Mouse (Mus musculus) hindbrain, embryonic 16.5 days (tissue): ENCODE data around the gene Slc22a16. TPM values are rescaled to one million over a fixed set of nuclear protein-coding genes. Genes with fewer than 3 reads are reported as not detected.

Experiments
- ATAC-seq: fragments of 200-750 bp; cut with Nextera tagmentation; 2 replicates; pipeline ENCODE4 v1.8.0; 2017; ENCODE audit warnings: moderate TSS enrichment, moderate library complexity
- H3K27ac ChIP-seq: fragments of 300-500 bp; sonication (generic); 2 replicates; pipeline ENCODE4 v1.5.1; 2014; ENCODE audit warnings: low read depth, mild to moderate bottlenecking, control low read depth, low read length, moderate library complexity
- H3K27me3 ChIP-seq: fragments of 300-500 bp; sonication (generic); replicated peaks from 2 replicates; pipeline ENCODE4 v1.6.1; 2014; ENCODE audit warnings: low read length; ENCODE audit not compliant: control insufficient read depth, insufficient read depth
- H3K36me3 ChIP-seq: fragments of 300-500 bp; sonication (generic); 2 replicates; pipeline ENCODE4 v1.6.1; 2014; ENCODE audit warnings: mild to moderate bottlenecking, low read length, moderate library complexity, mixed read lengths; ENCODE audit not compliant: control insufficient read depth, insufficient read depth
- H3K4me1 ChIP-seq: fragments of 300-500 bp; sonication (generic); 2 replicates; pipeline ENCODE4 v1.6.1; 2014; ENCODE audit warnings: low read depth, low read length; ENCODE audit not compliant: control insufficient read depth, insufficient read depth
- H3K4me2 ChIP-seq: fragments of 300-500 bp; sonication (generic); 2 replicates; pipeline ENCODE4 v1.6.1; 2014; ENCODE audit warnings: mild to moderate bottlenecking, low read length, control low read depth, moderate library complexity
- H3K4me3 ChIP-seq: fragments of 300-500 bp; sonication (generic); 2 replicates; pipeline ENCODE4 v1.5.1; 2014; ENCODE audit warnings: mild to moderate bottlenecking, low read length, control low read depth, moderate library complexity
- H3K9ac ChIP-seq: fragments of 300-500 bp; sonication (generic); 2 replicates; pipeline ENCODE4 v1.6.1; 2014; ENCODE audit warnings: low read depth, mild to moderate bottlenecking, control low read depth, low read length, moderate library complexity
- H3K9me3 ChIP-seq: fragments of 300-500 bp; sonication (generic); 2 replicates; pipeline ENCODE4 v1.6.1; 2014; ENCODE audit warnings: mild to moderate bottlenecking, low read length, moderate library complexity; ENCODE audit not compliant: control insufficient read depth
- WGBS: fragments of 180-500 bp; shearing (Covaris S2); extraction: QIAGEN DNeasy Blood & Tissue Kit; methylation state at CpG from one replicate; pipeline ENCODE4 v1.1.7; 2014; 5-methylcytosine and 5-hydroxymethylcytosine counted together
- polyA plus RNA-seq: library from polyadenylated mRNA; unstranded; fragments of >200 nt; fragmentation: Nextera tagmentation; extraction: Ambion mirVana; gene quantifications from 2 replicates; pipeline ENCODE4 v1.2.1, GENCODE M21; 2015

Slc22a16 gene
- polyA plus RNA-seq, 1 experiment from 2014 or later, result not detected

- Histone ChIP-seq H3K27me3 (no peaks in the 10 kb centered on the region), H3K36me3 (no peaks in the 10 kb centered on the region), H3K4me2 (no peak overlapping the region), H3K9me3 (no peaks in the 10 kb centered on the region), H3K4me3 (no peak overlapping the region), H3K9ac (no peak overlapping the region), H3K27ac (no peak overlapping the region), H3K4me1 (no peaks in the 10 kb centered on the region)
- WGBS, result 80% methylated on average over 8 of the region's 8 CpGs
- ATAC-seq, result no peak
Observed at GRCm38 (mm10) chr10:40583584-40584255, 13.6 kb downstream of the Slc22a16 start.

DNA sequence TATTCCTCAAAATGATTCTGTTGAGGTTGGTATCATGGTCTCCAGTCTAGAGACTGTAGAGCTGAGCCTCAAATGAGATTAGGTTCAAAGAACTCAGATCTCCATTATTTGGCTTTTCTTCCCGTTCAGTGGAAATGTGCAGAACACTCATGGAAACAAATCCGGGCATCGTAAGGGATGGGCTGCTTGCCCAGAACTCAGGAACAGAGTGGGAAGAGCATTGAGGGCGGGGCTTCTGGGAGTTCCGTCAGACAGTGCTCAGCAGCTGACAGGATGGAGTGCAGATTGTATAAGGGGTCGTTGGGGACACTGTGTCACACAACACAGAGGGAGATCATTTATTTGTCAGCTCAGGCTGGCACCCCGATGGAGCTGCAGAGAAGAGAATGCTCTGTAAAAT is 22.1 kb downstream of the Slc22a16 start:
- H3K4me3 ChIP-seq, result no peak overlapping the region
- no peak for ATAC-seq
- no peaks in the 10 kb centered on the region for H3K36me3 ChIP-seq
- H3K9ac ChIP-seq, result no peak overlapping the region
- no peak overlapping the region for H3K4me2 ChIP-seq
- H3K4me1 ChIP-seq, result no peaks in the 10 kb centered on the region
- no peaks in the 10 kb centered on the region for H3K27me3 ChIP-seq
- 59% methylated on average over 7 of the region's 7 CpGs for WGBS
- H3K27ac ChIP-seq, result no peak overlapping the region
- H3K9me3 ChIP-seq, result no peaks in the 10 kb centered on the region; the same call in 1 of the 2 replicates

DNA sequence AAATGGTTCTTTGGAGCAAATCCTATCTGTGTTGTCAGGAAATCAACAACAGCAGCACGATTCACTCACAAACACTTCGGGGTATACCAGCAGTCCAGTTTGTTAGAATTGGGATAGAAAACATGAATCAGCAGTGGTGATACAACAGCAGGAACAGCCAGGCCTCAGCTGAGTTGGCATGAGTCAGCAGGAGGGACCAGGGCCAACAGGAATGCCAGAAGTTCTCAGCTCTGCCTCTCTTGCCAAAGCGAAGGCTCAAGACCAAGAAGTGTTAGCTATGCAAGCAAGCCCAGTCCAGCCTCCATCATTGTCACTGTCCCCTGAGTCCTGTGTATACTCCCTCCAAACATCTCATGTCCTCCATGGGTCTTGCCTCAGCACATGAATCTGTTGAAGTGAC is 27.0 kb downstream of the Slc22a16 start:
- Histone ChIP-seq H3K4me2 (no peak overlapping the region), H3K9me3 (no peaks in the 10 kb centered on the region; the same call in 1 of the 2 replicates), H3K27me3 (no peaks in the 10 kb centered on the region), H3K9ac (no peak overlapping the region), H3K27ac (no peak overlapping the region), H3K36me3 (no peaks in the 10 kb centered on the region), H3K4me3 (no peak overlapping the region), H3K4me1 (no peaks in the 10 kb centered on the region)
- ATAC-seq, result no peak
- WGBS, result 93% methylated on average over 3 of the region's 3 CpGs

GRCm38 (mm10) chr10:40604706-40605394 is 34.7 kb downstream of the Slc22a16 start:
- Histone ChIP-seq H3K4me2 (no peak overlapping the region), H3K9me3 (no peaks in the 10 kb centered on the region), H3K4me1 (no peaks in the 10 kb centered on the region), H3K27me3 (no peaks in the 10 kb centered on the region), H3K36me3 (no peaks in the 10 kb centered on the region), H3K9ac (no peak overlapping the region), H3K4me3 (no peak overlapping the region), H3K27ac (no peak overlapping the region)
- peak; percentile 61 for ATAC-seq
- 51% methylated on average over 6 of the region's 6 CpGs for WGBS

GRCm38 (mm10) chr10:40617973-40618372 is 47.8 kb downstream of the Slc22a16 start:
- Histone ChIP-seq H3K27me3 (no peaks in the 10 kb centered on the region), H3K4me1 (no peaks in the 10 kb centered on the region), H3K27ac (no peak overlapping the region), H3K4me3 (no peak overlapping the region), H3K4me2 (no peak overlapping the region), H3K36me3 (no peaks in the 10 kb centered on the region), H3K9ac (no peak overlapping the region), H3K9me3 (no peaks in the 10 kb centered on the region)
- ATAC-seq, result no peak

GRCm38 (mm10) chr10:40619760-40620159 is 49.6 kb downstream of the Slc22a16 start:
- no peaks in the 10 kb centered on the region for H3K9me3 ChIP-seq
- no peak overlapping the region for H3K4me2 ChIP-seq
- H3K36me3 ChIP-seq, result no peaks in the 10 kb centered on the region
- 86% methylated on average over 1 of the region's 1 CpGs for WGBS
- H3K27ac ChIP-seq, result no peak overlapping the region
- no peaks in the 10 kb centered on the region for H3K27me3 ChIP-seq
- ATAC-seq, result no peak
- no peak overlapping the region for H3K4me3 ChIP-seq
- no peak overlapping the region for H3K9ac ChIP-seq
- no peaks in the 10 kb centered on the region for H3K4me1 ChIP-seq

DNA sequence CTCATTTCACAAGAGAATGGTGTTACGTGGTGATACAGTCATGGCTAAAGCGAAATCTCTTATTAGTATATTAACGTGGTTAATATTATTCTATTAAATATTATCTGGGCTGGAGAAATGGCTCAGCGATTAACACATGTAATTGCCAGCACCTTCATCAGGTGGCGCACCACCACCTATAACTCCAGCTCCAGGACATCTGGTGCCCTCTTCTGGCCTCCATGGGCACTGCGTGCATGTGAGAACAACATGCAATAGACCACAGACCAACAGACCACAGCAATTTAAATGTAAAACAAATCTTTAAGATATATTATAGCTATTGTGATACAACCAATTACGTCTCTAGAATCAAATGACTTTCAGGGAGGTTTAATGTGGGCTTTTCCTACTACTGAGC is 59.0 kb downstream of the Slc22a16 start:
- WGBS, result 75% methylated on average over 7 of the region's 7 CpGs

DNA sequence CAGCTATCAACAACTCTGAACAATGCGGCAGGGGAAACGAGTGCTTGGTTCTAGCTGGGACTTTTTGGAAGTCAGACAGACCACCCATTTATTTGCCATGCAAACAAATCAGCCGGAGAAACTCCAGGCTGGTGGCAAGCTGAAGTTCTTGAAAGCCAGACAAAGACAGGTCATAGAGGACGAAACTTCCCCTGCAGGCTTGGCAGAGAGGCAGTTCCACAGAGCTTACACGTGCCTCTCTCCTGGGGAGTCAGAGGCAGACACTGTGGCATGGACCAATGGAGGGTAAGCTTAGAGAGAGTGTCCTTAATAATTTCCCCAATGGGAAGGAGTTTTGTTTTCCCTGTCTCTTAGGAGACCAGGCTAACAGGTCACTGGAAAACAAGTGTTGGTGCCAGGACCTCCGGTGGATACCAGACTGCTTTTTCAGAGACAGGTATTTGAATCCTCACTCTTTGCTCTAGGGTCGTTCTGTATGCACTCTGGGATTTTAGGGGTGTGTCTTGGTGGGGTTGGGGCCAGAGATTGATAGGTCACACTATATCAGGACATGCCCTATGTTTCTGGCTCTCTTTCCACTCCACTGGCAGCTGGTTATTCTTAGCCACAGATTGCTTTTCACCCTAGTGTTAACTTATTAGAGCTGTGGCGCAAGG is 59.6 kb downstream of the Slc22a16 start, which contains the start of gene Ddo:
TSS of gene Ddo (plus strand) at position 356 of the 656 bp plus-strand sequence.
- Histone ChIP-seq H3K9ac (no peak within 1 kb of the TSS), H3K36me3 (no peaks in the 10 kb centered on the region), H3K4me2 (no peak within 1 kb of the TSS; the same call in 1 of the 2 replicates), H3K27me3 (no peaks in the 10 kb centered on the region; the same call in 1 of the 2 replicates), H3K4me3 (no peak within 1 kb of the TSS; the same call in 1 of the 2 replicates), H3K4me1 (no peaks in the 10 kb centered on the region; the same call in 1 of the 2 replicates), H3K9me3 (no peaks in the 10 kb centered on the region; the same call in 1 of the 2 replicates), H3K27ac (0 out of 2 replicates have a peak within 1 kb of the TSS, but pooled peaks have one; percentile 23)
- ATAC-seq, result peak; percentile 87
- WGBS, result 56% methylated on average over 8 of the region's 8 CpGs

More for the DNA sequence above, 59.0 kb downstream of the Slc22a16 start:
- Histone ChIP-seq H3K27ac (no peak overlapping the region), H3K9me3 (no peaks in the 10 kb centered on the region; the same call in 1 of the 2 replicates), H3K4me2 (no peak overlapping the region), H3K4me3 (no peak overlapping the region), H3K27me3 (no peaks in the 10 kb centered on the region; the same call in 1 of the 2 replicates), H3K36me3 (no peaks in the 10 kb centered on the region), H3K4me1 (no peaks in the 10 kb centered on the region; the same call in 1 of the 2 replicates), H3K9ac (no peak overlapping the region)
- ATAC-seq, result no peak

DNA sequence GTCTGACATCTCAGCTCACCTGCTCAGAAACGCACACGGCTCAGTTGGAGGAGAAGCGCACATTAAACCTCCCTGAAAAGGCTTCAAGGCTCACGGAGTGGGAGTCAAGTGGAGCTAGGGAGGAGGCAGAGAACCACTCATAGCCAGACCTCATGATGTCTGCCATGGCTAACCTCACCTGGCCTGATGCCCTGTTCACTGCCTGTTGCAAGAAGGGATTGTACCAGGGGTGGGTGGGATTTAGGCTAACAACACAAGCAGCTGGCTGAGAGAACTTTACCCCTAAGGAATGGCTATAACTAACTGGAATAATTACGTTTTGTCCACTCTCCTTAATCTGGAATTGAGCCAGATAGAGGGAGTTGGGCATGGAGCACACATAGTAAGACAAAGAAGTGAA is 60.3 kb downstream of the Slc22a16 start:
- Histone ChIP-seq H3K4me1 (no peaks in the 10 kb centered on the region; the same call in 1 of the 2 replicates), H3K27me3 (no peaks in the 10 kb centered on the region; the same call in 1 of the 2 replicates), H3K27ac (0 out of 2 replicates have a peak overlapping the region, but pooled peaks have one; percentile 23), H3K36me3 (no peaks in the 10 kb centered on the region), H3K9me3 (no peaks in the 10 kb centered on the region; the same call in 1 of the 2 replicates), H3K9ac (no peak overlapping the region), H3K4me3 (no peak overlapping the region; the same call in 1 of the 2 replicates), H3K4me2 (no peak overlapping the region; the same call in 1 of the 2 replicates)
- WGBS, result 74% methylated on average over 5 of the region's 5 CpGs
- ATAC-seq, result no peak
